Mouse (Mus musculus): ENCODE data around the gene Atp1a2. TPM values are rescaled to one million over a fixed set of nuclear protein-coding genes. Genes with fewer than 3 reads are reported as not detected.

Gene Atp1a2
- polyA plus RNA-seq, 1 experiment from 2014 or later = 1.4 TPM

DNA sequence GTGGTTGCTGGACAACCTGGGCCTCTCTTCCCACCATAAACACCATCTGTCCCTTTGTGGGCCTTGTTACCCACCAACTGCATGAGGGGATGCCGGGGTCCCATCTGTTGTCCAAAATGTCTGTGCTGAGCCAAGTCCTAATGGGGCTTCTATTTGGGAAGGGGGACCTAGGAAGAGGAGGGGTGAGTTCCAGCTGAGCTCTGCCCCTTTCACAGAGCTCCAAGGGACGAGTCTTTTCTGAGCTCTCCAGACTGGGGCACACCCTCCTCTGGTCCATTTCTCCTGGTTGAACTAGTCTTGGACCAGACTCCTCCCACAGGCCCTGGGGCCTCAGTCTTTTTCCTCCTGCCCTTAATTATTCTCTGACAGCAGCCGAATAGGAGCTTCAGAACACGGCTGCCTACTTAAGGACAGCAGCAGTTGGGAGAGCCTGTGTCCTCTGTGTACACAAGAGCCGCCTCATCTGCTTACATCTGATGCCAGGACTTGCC, 22.1 kb upstream of the Atp1a2 start:
- H3K27ac ChIP-seq (replicated peaks; ENCODE audit: low read depth, low read length) = no peak overlapping the region
- H3K4me2 ChIP-seq (ENCODE audit: low read depth, severe bottlenecking) = no peak overlapping the region
- H3K4me1 ChIP-seq (ENCODE audit: control insufficient read depth, insufficient read depth, low read length) = 0 out of 2 replicates have a peak, but pooled peaks cover 5% of the 10 kb centered on the region
- no peak overlapping the region for H3K9ac ChIP-seq (ENCODE audit: low read length)
- DNase-seq (ENCODE audit: low spot score) (no peak), ATAC-seq (ENCODE audit: insufficient number of reproducible peaks, low FRiP score, low TSS enrichment, low read depth) (no peak)
- H3K9me3 ChIP-seq (ENCODE audit: control insufficient read depth, low read length) = no peaks in the 10 kb centered on the region
- 30% methylated on average over 5 of the region's 5 CpGs for WGBS
- H3K4me3 ChIP-seq (ENCODE audit: low read depth, low read length) = no peak overlapping the region
- H3K27me3 ChIP-seq (ENCODE audit: control insufficient read depth, insufficient read depth, low read length) = peaks cover 2% of the 10 kb centered on the region
- H3K36me3 ChIP-seq (ENCODE audit: control insufficient read depth, insufficient read depth, low read length) = no peaks in the 10 kb centered on the region; the same call in 1 of the 2 replicates

DNA sequence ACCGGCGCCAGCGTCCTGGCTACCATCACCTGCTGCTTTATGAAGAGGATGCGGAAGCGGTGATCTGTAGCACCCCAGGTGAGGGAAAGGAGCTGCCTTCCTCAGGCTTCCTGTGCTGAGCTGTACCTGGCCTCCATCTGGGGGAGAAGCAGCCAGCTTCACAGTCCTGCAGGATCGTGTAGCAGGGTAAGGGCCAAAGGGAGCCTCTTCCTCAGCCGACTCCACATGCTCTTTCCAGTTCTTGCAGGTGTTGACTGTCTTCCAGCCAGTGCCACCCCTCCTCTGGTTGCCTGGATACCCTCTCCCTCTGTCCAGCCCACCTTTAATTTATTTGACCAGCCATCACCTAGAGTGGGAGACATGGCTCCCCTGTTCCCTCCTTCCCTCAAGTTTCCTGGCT, 21.5 kb upstream of the Atp1a2 start:
- H3K4me2 ChIP-seq (ENCODE audit: low read depth, severe bottlenecking) = no peak overlapping the region
- H3K4me3 ChIP-seq (ENCODE audit: low read depth, low read length) = no peak overlapping the region
- ATAC-seq (ENCODE audit: insufficient number of reproducible peaks, low FRiP score, low TSS enrichment, low read depth) (no peak), DNase-seq (ENCODE audit: low spot score) (no peak)
- H3K9ac ChIP-seq (ENCODE audit: low read length) = no peak overlapping the region
- no peak overlapping the region for H3K27ac ChIP-seq (replicated peaks; ENCODE audit: low read depth, low read length)
- H3K36me3 ChIP-seq (ENCODE audit: control insufficient read depth, insufficient read depth, low read length) = no peaks in the 10 kb centered on the region; the same call in 1 of the 2 replicates
- no peaks in the 10 kb centered on the region for H3K27me3 ChIP-seq (ENCODE audit: control insufficient read depth, insufficient read depth, low read length)
- no peaks in the 10 kb centered on the region for H3K9me3 ChIP-seq (ENCODE audit: control insufficient read depth, low read length)
- WGBS = 81% methylated on average over 7 of the region's 7 CpGs
- H3K4me1 ChIP-seq (ENCODE audit: control insufficient read depth, insufficient read depth, low read length) = 0 out of 2 replicates have a peak, but pooled peaks cover 5% of the 10 kb centered on the region

DNA sequence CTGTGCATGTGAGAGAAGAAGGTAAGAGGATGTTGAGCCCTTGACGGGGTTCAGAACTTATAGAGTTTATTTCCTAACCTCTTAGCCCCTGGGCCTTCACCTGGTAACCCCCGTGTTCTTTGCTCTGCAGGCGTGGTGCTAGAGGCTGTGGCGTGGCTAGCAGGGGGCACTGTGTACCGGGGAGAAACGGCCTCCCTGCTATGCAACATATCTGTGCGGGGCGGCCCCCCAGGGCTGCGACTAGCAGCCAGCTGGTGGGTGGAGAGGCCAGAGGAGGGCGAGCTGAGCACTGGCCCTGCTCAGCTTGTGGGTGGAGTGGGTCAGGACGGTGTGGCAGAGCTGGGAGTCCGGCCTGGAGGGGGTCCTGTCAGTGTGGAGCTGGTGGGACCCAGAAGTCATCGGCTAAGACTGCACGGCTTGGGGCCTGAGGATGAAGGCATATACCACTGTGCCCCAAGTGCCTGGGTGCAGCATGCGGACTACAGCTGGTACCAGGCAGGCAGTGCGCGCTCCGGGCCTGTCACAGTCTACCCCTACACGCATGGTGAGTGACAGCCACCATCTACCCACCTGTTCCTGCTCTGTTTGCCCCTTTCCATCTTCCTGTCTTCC, 20.7 kb upstream of the Atp1a2 start:
- DNase-seq (ENCODE audit: low spot score) (no peak), ATAC-seq (ENCODE audit: insufficient number of reproducible peaks, low FRiP score, low TSS enrichment, low read depth) (no peak)
- Histone ChIP-seq H3K27ac (replicated peaks; ENCODE audit: low read depth, low read length) (no peak overlapping the region), H3K9ac (ENCODE audit: low read length) (no peak overlapping the region), H3K9me3 (ENCODE audit: control insufficient read depth, low read length) (no peaks in the 10 kb centered on the region), H3K36me3 (ENCODE audit: control insufficient read depth, insufficient read depth, low read length) (no peaks in the 10 kb centered on the region; the same call in 1 of the 2 replicates), H3K27me3 (ENCODE audit: control insufficient read depth, insufficient read depth, low read length) (no peaks in the 10 kb centered on the region), H3K4me2 (ENCODE audit: low read depth, severe bottlenecking) (no peak overlapping the region), H3K4me3 (ENCODE audit: low read depth, low read length) (no peak overlapping the region), H3K4me1 (ENCODE audit: control insufficient read depth, insufficient read depth, low read length) (0 out of 2 replicates have a peak, but pooled peaks cover 5% of the 10 kb centered on the region)
- 79% methylated on average over 19 of the region's 19 CpGs for WGBS

DNA sequence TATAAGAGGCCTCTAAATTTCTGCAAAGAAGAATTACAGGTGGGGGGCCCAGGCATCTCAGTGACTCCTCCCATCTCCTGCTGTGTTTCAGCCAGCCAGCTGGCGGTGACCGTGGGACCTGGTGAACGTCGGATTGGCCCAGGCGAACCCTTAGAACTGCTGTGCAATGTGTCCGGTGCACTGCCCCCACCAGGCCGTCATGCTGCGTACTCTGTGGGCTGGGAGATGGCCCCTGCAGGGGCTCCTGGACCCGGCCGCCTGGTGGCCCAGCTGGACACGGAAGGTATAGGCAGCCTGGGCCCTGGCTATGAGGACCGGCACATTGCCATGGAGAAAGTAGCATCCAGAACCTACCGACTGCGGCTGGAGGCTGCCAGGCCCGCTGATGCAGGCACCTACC, 20.1 kb upstream of the Atp1a2 start:
- Histone ChIP-seq H3K27me3 (ENCODE audit: control insufficient read depth, insufficient read depth, low read length) (no peaks in the 10 kb centered on the region), H3K27ac (replicated peaks; ENCODE audit: low read depth, low read length) (no peak overlapping the region), H3K36me3 (ENCODE audit: control insufficient read depth, insufficient read depth, low read length) (no peaks in the 10 kb centered on the region; the same call in 1 of the 2 replicates), H3K4me3 (ENCODE audit: low read depth, low read length) (no peak overlapping the region), H3K4me2 (ENCODE audit: low read depth, severe bottlenecking) (no peak overlapping the region), H3K4me1 (ENCODE audit: control insufficient read depth, insufficient read depth, low read length) (0 out of 2 replicates have a peak, but pooled peaks cover 5% of the 10 kb centered on the region), H3K9ac (ENCODE audit: low read length) (no peak overlapping the region), H3K9me3 (ENCODE audit: control insufficient read depth, low read length) (no peaks in the 10 kb centered on the region)
- WGBS = 60% methylated on average over 15 of the region's 15 CpGs
- ATAC-seq (ENCODE audit: insufficient number of reproducible peaks, low FRiP score, low TSS enrichment, low read depth) (0 out of 2 replicates have a peak, but pooled peaks have one; percentile 3), DNase-seq (ENCODE audit: low spot score) (no peak)

DNA sequence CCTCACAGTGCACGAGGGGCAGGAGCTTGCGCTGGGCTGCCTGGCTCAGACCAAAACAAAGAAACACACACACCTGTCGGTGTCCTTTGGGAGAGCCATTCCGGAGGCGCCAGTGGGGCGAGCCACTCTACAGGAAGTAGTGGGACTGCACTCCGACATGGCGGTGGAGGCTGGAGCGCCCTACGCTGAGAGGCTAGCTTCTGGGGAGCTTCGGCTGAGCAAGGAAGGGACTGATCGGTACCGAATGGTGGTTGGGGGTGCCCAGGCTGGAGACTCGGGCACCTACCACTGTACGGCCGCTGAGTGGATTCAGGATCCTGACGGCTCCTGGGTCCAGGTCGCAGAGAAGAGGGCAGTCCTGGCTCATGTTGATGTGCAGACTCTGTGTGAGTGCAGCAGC, 19.6 kb upstream of the Atp1a2 start:
- no peaks in the 10 kb centered on the region for H3K27me3 ChIP-seq (ENCODE audit: control insufficient read depth, insufficient read depth, low read length)
- no peak overlapping the region for H3K27ac ChIP-seq (replicated peaks; ENCODE audit: low read depth, low read length)
- DNase-seq (ENCODE audit: low spot score) (no peak), ATAC-seq (ENCODE audit: insufficient number of reproducible peaks, low FRiP score, low TSS enrichment, low read depth) (no peak)
- H3K9ac ChIP-seq (ENCODE audit: low read length) = no peak overlapping the region
- no peaks in the 10 kb centered on the region for H3K9me3 ChIP-seq (ENCODE audit: control insufficient read depth, low read length)
- H3K4me3 ChIP-seq (ENCODE audit: low read depth, low read length) = no peak overlapping the region
- no peaks in the 10 kb centered on the region; the same call in 1 of the 2 replicates for H3K36me3 ChIP-seq (ENCODE audit: control insufficient read depth, insufficient read depth, low read length)
- 0 out of 2 replicates have a peak, but pooled peaks cover 8% of the 10 kb centered on the region for H3K4me1 ChIP-seq (ENCODE audit: control insufficient read depth, insufficient read depth, low read length)
- WGBS = 55% methylated on average over 18 of the region's 18 CpGs
- H3K4me2 ChIP-seq (ENCODE audit: low read depth, severe bottlenecking) = no peak overlapping the region

DNA sequence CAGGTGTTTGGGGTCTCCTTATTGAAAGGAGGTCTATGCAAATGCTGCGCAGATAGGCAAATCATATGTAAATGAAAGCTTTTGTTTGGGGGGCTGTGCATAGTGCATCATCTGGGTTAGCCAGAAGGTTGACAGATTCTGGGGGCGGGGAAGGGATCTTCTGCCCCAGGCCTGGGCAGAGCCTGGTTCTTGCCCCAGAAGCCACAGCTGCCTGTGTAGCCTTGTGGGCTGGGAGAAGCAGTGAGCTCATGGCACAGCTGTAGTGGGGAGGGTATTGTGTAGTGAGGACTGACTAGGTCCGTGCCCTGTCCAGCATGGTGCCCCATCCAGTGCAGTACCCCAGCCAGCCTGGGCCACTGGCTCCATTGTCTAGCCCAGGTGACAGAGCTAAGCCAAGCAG, 17.0 kb upstream of the Atp1a2 start:
- H3K9ac ChIP-seq (ENCODE audit: low read length) = no peak overlapping the region
- H3K9me3 ChIP-seq (ENCODE audit: control insufficient read depth, low read length) = no peaks in the 10 kb centered on the region
- 70% methylated on average over 3 of the region's 3 CpGs for WGBS
- H3K4me1 ChIP-seq (ENCODE audit: control insufficient read depth, insufficient read depth, low read length) = peaks cover 13% of the 10 kb centered on the region; the same call in 1 of the 2 replicates
- DNase-seq (ENCODE audit: low spot score) (no peak), ATAC-seq (ENCODE audit: insufficient number of reproducible peaks, low FRiP score, low TSS enrichment, low read depth) (no peak)
- H3K4me2 ChIP-seq (ENCODE audit: low read depth, severe bottlenecking) = no peak overlapping the region
- H3K27ac ChIP-seq (replicated peaks; ENCODE audit: low read depth, low read length) = no peak overlapping the region
- no peaks in the 10 kb centered on the region; the same call in 1 of the 2 replicates for H3K36me3 ChIP-seq (ENCODE audit: control insufficient read depth, insufficient read depth, low read length)
- H3K4me3 ChIP-seq (ENCODE audit: low read depth, low read length) = no peak overlapping the region
- no peaks in the 10 kb centered on the region for H3K27me3 ChIP-seq (ENCODE audit: control insufficient read depth, insufficient read depth, low read length)

DNA sequence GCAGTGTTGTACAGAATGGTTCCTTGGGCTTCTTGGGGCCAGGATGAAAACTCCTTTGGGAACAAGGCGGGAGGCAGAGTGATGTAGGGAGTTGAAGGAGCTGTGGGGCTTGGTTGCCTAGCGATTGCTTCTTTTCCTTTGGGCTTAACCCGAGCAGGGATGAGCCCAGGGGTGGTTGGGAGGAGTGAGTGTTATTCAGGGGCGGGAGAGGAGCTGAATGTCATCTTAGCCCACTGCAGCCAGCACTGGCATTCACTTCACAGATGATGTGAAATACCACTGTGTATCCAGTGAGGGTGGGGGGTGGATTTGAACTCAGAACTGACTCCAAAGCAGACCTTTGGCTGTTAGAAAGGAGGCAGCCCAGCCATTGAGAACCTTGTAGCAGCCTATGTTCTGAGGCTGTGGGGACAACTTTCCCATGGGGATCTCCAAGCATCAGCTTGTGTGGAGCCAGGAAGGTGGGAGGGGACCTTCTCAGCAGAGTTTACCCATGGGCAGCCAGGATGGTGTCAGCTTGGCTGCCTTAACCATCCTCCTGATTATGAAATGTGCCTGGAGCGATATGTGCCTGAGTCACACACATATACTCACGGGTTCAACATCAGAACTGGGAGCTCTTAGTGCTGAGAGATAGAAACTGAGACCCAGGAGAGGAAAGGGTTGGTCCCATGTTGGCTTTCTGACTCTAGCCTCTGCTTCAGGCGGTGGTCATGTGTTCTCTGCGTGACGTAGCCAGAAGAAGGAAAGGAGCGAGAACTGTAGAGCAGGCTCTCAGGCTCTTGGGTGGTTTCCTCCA, 15.9 kb upstream of the Atp1a2 start:
- Histone ChIP-seq H3K27me3 (ENCODE audit: control insufficient read depth, insufficient read depth, low read length) (no peaks in the 10 kb centered on the region), H3K9me3 (ENCODE audit: control insufficient read depth, low read length) (no peaks in the 10 kb centered on the region), H3K4me1 (ENCODE audit: control insufficient read depth, insufficient read depth, low read length) (peaks cover 16% of the 10 kb centered on the region; the same call in 1 of the 2 replicates), H3K4me2 (ENCODE audit: low read depth, severe bottlenecking) (no peak overlapping the region), H3K4me3 (ENCODE audit: low read depth, low read length) (no peak overlapping the region), H3K9ac (ENCODE audit: low read length) (0 out of 2 replicates have a peak overlapping the region, but pooled peaks have one; percentile 7), H3K27ac (replicated peaks; ENCODE audit: low read depth, low read length) (no peak overlapping the region), H3K36me3 (ENCODE audit: control insufficient read depth, insufficient read depth, low read length) (no peaks in the 10 kb centered on the region)
- DNase-seq (ENCODE audit: low spot score) (no peak), ATAC-seq (ENCODE audit: insufficient number of reproducible peaks, low FRiP score, low TSS enrichment, low read depth) (no peak)
- WGBS = 75% methylated on average over 10 of the region's 10 CpGs

DNA sequence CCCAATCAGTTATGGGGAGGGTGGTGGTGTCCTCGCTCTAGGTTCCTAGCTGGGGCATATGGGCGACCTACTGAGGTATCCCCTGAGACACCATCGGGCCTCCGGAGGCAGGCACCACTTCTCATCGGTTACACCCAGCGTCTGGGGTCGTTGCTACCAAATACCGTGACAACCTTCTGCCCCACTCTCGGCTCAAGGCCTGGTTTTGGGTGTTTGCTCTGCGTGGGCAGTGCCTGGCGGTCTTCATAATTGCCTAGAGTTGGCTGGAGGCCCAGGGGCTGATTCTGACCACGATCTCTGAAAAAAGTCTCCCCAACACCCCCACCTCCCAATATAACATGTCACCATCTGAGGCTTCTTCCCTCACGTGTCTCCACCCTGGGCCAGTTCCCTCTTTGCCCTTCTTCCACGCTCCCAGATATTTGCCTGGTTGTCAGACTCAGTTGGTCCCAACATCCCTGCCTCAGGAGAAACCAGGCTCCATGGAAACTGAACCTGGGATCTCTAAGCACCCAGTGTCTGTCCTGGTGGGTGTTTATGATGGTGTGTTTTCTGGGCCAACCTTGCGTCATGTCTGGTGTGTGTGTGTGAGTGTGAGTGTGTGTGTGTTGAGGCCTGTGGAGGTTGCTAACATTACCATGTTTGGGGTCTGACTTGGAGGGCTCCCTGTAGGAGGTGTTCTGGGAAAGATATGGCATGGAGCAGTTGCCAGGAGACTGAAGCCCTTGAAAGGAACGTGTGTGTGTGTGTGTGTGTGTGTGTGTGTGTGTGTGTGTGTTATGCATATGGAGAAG, 15.1 kb upstream of the Atp1a2 start:
- no peaks in the 10 kb centered on the region for H3K27me3 ChIP-seq (ENCODE audit: control insufficient read depth, insufficient read depth, low read length)
- 20% methylated on average over 16 of the region's 16 CpGs for WGBS
- H3K9ac ChIP-seq (ENCODE audit: low read length) = peak overlapping the region; percentile 60
- H3K36me3 ChIP-seq (ENCODE audit: control insufficient read depth, insufficient read depth, low read length) = no peaks in the 10 kb centered on the region
- ATAC-seq (ENCODE audit: insufficient number of reproducible peaks, low FRiP score, low TSS enrichment, low read depth) (no peak), DNase-seq (ENCODE audit: low spot score) (no peak)
- no peaks in the 10 kb centered on the region for H3K9me3 ChIP-seq (ENCODE audit: control insufficient read depth, low read length)
- H3K27ac ChIP-seq (replicated peaks; ENCODE audit: low read depth, low read length) = no peak overlapping the region
- H3K4me2 ChIP-seq (ENCODE audit: low read depth, severe bottlenecking) = peak overlapping the region; percentile 91
- peak overlapping the region; percentile 71 for H3K4me3 ChIP-seq (ENCODE audit: low read depth, low read length)
- peaks cover 14% of the 10 kb centered on the region; the same call in 1 of the 2 replicates for H3K4me1 ChIP-seq (ENCODE audit: control insufficient read depth, insufficient read depth, low read length)
